Mouse (Mus musculus) stomach, embryonic 16.5 days (tissue): Measurements from ENCODE around the gene L3mbtl4. TPM values are rescaled to one million over a fixed set of nuclear protein-coding genes. Genes with fewer than 3 reads are reported as not detected.
"Not testable (repeated sequence)": the region's sequence is repeated elsewhere in the genome, so short reads cannot be mapped to it uniquely, and the experiment has no call there.

Experiments used
- ATAC-seq: fragments of 200-750 bp; cut with Nextera tagmentation; 2 replicates; pipeline ENCODE4 v1.8.0; 2017; ENCODE audit warnings: moderate number of reproducible peaks, moderate TSS enrichment; ENCODE audit not compliant: insufficient read depth, low FRiP score
- H3K27ac ChIP-seq: fragments of 300-500 bp; sonication (generic); 2 replicates; pipeline ENCODE4 v1.5.1; 2014; ENCODE audit warnings: low read length
- H3K27me3 ChIP-seq: fragments of 300-500 bp; sonication (generic); 2 replicates; pipeline ENCODE4 v1.6.1; 2014; ENCODE audit warnings: low read length, control low read depth, mixed read lengths; ENCODE audit not compliant: control insufficient read depth, insufficient read depth
- H3K36me3 ChIP-seq: fragments of 300-500 bp; sonication (generic); 2 replicates; pipeline ENCODE4 v1.6.1; 2014; ENCODE audit warnings: low read length; ENCODE audit not compliant: control insufficient read depth, insufficient read depth
- H3K4me1 ChIP-seq: fragments of 300-500 bp; sonication (generic); 2 replicates; pipeline ENCODE4 v1.6.1; 2014; ENCODE audit warnings: low read length, control low read depth, mixed read lengths; ENCODE audit not compliant: control insufficient read depth, insufficient read depth
- H3K4me2 ChIP-seq: fragments of 300-500 bp; sonication (generic); 2 replicates; pipeline ENCODE4 v1.6.1; 2014; ENCODE audit warnings: low read depth, low read length, mixed read lengths
- H3K4me3 ChIP-seq: fragments of 300-500 bp; sonication (generic); replicated peaks from 2 replicates; pipeline ENCODE4 v1.5.1; 2014; ENCODE audit warnings: mild to moderate bottlenecking, low read length
- H3K9ac ChIP-seq: fragments of 300-500 bp; sonication (generic); 2 replicates; pipeline ENCODE4 v1.6.1; 2014; ENCODE audit warnings: low read length
- H3K9me3 ChIP-seq: fragments of 300-500 bp; sonication (generic); replicated peaks from 2 replicates; pipeline ENCODE4 v1.6.1; 2016; ENCODE audit warnings: low read length, control low read depth; ENCODE audit not compliant: control insufficient read depth
- WGBS: fragments of 180-500 bp; shearing (Covaris S2); extraction: QIAGEN DNeasy Blood & Tissue Kit; methylation state at CpG from one replicate; pipeline ENCODE4 v1.1.7; 2014; 5-methylcytosine and 5-hydroxymethylcytosine counted together
- polyA plus RNA-seq: library from polyadenylated mRNA; unstranded; fragments of >200 nt; fragmentation: Nextera tagmentation; extraction: Ambion mirVana; gene quantifications from 2 replicates; pipeline ENCODE4 v1.2.1, GENCODE M21; 2015

The L3mbtl4 gene
- polyA plus RNA-seq, 1 experiment from 2014 or later, result 0.14 TPM

- WGBS, result 92% methylated on average over 1 of the region's 1 CpGs
These were observed 177.3 kb downstream of the L3mbtl4 start for GRCm38 (mm10) chr17:68450921-68451320.

DNA sequence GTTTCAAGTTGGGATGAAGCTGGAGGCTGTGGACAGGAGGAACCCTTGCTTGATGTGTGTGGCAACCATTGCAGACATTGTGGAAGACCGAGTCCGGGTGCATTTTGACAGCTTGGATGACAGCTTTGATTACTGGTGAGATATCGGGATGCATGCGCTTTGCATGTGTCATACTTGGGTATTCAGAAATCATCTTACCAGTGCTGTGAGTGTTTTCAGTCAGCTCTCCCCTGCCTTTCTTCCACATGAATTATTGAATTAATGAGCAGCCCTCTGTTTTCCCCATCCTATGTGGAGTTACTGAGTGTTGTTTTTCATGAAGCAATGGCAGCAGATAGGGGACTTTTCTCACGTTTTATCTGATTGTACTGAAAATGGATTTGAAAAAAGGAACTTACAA, 187.9 kb downstream of the L3mbtl4 start:
- Histone ChIP-seq H3K27ac (no peak overlapping the region), H3K9me3 (no peaks in the 10 kb centered on the region), H3K4me3 (no peak overlapping the region), H3K4me1 (no peaks in the 10 kb centered on the region), H3K36me3 (no peaks in the 10 kb centered on the region), H3K4me2 (no peak overlapping the region), H3K27me3 (no peaks in the 10 kb centered on the region), H3K9ac (no peak overlapping the region)
- no peak for ATAC-seq
- WGBS, result 82% methylated on average over 5 of the region's 5 CpGs

More at GRCm38 (mm10) chr17:68450921-68451320, 177.3 kb downstream of the L3mbtl4 start:
- no peaks in the 10 kb centered on the region for H3K9me3 ChIP-seq
- no peak overlapping the region for H3K9ac ChIP-seq
- no peak overlapping the region for H3K4me3 ChIP-seq
- H3K27ac ChIP-seq, result no peak overlapping the region
- no peaks in the 10 kb centered on the region for H3K36me3 ChIP-seq
- no peaks in the 10 kb centered on the region for H3K27me3 ChIP-seq
- no peak overlapping the region for H3K4me2 ChIP-seq
- no peaks in the 10 kb centered on the region for H3K4me1 ChIP-seq
- no peak for ATAC-seq

GRCm38 (mm10) chr17:68467311-68467710, 193.7 kb downstream of the L3mbtl4 start:
- no peak for ATAC-seq
- WGBS, result 24% methylated on average over 1 of the region's 1 CpGs
- H3K27me3 ChIP-seq, result no peaks in the 10 kb centered on the region
- no peaks in the 10 kb centered on the region for H3K36me3 ChIP-seq
- H3K4me2 ChIP-seq, result no peak overlapping the region
- no peak overlapping the region for H3K9ac ChIP-seq
- H3K9me3 ChIP-seq, result no peaks in the 10 kb centered on the region
- H3K4me3 ChIP-seq, result no peak overlapping the region
- no peak overlapping the region for H3K27ac ChIP-seq
- no peaks in the 10 kb centered on the region for H3K4me1 ChIP-seq

DNA sequence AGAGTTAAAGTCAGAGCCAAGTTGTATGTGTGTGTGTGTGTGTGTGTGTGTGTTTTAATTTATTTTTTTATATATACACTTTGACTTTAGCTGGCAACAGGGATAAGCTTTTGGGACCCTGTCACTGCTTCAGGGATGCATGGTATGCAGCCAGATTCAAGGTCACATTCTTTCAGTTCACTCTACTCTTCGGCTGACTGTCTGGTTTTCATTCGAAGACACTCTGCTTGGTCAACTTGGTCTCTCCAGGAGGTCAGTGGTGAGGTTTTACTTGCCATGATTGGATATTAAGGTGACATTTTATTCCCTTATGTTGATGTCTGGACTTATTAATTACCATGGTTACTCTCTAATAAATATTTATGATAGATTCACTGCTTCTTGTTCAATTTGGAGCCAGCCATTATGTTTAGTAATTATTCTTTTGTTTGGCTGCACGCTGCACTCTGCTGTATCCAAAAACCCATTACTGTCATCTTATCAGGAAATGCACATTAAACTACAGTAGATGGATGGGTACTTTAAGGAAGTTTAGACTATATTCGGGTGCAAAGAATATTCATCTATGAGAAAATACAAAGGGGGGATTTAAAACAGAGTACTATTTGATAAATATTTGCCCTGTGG, 216.6 kb downstream of the L3mbtl4 start:
- no peak for ATAC-seq
- H3K4me1 ChIP-seq, result no peaks in the 10 kb centered on the region
- no peaks in the 10 kb centered on the region for H3K36me3 ChIP-seq
- no peak overlapping the region for H3K27ac ChIP-seq
- no peak overlapping the region for H3K9ac ChIP-seq
- no peak overlapping the region for H3K4me2 ChIP-seq
- no peak overlapping the region for H3K4me3 ChIP-seq
- no peaks in the 10 kb centered on the region for H3K9me3 ChIP-seq
- H3K27me3 ChIP-seq, result no peaks in the 10 kb centered on the region
- WGBS, result 42% methylated on average over 4 of the region's 4 CpGs

- H3K4me1 ChIP-seq, result no peaks in the 10 kb centered on the region
- H3K4me2 ChIP-seq, result no peak overlapping the region
- no peak overlapping the region for H3K9ac ChIP-seq
- H3K27me3 ChIP-seq, result no peaks in the 10 kb centered on the region
- H3K9me3 ChIP-seq, result no peaks in the 10 kb centered on the region
- no peak for ATAC-seq
- H3K4me3 ChIP-seq, result no peak overlapping the region
- no peak overlapping the region for H3K27ac ChIP-seq
- 85% methylated on average over 3 of the region's 3 CpGs for WGBS
- H3K36me3 ChIP-seq, result no peaks in the 10 kb centered on the region
These were observed 218.6 kb downstream of the L3mbtl4 start for GRCm38 (mm10) chr17:68492231-68492630.

- not testable (repeated sequence) for H3K9me3 ChIP-seq, H3K9ac ChIP-seq, H3K4me2 ChIP-seq, H3K27ac ChIP-seq, H3K4me3 ChIP-seq, ATAC-seq, H3K27me3 ChIP-seq, H3K4me1 ChIP-seq, H3K36me3 ChIP-seq
- 86% methylated on average over 2 of the region's 4 CpGs for WGBS
These were observed 229.4 kb downstream of the L3mbtl4 start for GRCm38 (mm10) chr17:68502998-68503397.

DNA sequence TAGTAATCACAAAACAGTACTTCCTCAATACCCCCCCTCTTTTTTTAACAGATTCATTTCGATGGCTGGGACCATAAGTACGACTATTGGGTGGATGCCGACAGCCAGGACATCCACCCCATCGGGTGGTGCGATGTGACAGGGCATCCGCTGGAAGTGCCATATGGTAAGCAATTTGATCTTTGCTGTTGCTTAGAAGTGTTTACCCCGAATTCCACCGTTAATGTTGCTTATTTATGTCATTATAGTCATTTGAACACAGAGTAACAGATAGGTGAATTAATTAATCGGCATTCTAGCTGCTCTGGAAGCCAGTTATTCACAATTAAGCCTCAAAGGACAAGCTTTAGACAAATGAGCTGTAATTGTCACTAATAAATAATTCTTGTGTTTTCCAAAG, 286.1 kb downstream of the L3mbtl4 start:
- no peaks in the 10 kb centered on the region for H3K9me3 ChIP-seq
- H3K4me2 ChIP-seq, result no peak overlapping the region
- no peak overlapping the region for H3K4me3 ChIP-seq
- no peak overlapping the region for H3K9ac ChIP-seq
- no peaks in the 10 kb centered on the region for H3K36me3 ChIP-seq
- WGBS, result 76% methylated on average over 9 of the region's 9 CpGs
- no peaks in the 10 kb centered on the region for H3K4me1 ChIP-seq
- ATAC-seq, result no peak
- H3K27me3 ChIP-seq, result no peaks in the 10 kb centered on the region
- H3K27ac ChIP-seq, result no peak overlapping the region

DNA sequence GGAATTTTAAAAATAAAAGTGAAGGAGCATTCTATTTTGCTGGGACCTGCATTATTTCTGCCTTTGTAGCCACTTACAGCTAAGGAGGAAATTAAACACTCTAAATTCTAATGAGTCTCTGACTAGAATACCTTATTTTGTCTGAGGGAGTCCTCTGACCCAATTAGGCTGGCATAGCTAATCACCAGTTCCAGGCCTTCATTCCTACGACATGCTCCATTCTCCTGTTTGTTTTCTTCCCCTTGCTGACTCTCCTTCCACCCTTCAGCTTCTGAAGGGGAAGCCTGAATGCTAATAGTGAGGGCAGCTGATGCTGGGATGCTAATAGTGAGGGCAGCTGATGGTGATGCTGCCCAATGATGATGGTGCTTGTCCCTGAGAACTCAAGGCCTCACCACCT, 286.7 kb downstream of the L3mbtl4 start:
- Histone ChIP-seq H3K4me2 (no peak overlapping the region), H3K9me3 (no peaks in the 10 kb centered on the region), H3K9ac (no peak overlapping the region), H3K27ac (no peak overlapping the region), H3K4me3 (no peak overlapping the region), H3K36me3 (no peaks in the 10 kb centered on the region), H3K27me3 (no peaks in the 10 kb centered on the region), H3K4me1 (no peaks in the 10 kb centered on the region)
- ATAC-seq, result no peak
- 41% methylated on average over 1 of the region's 1 CpGs for WGBS

GRCm38 (mm10) chr17:68571806-68572205, 298.2 kb downstream of the L3mbtl4 start:
- no peaks in the 10 kb centered on the region for H3K36me3 ChIP-seq
- no peaks in the 10 kb centered on the region for H3K4me1 ChIP-seq
- H3K4me3 ChIP-seq, result no peak overlapping the region
- no peaks in the 10 kb centered on the region for H3K27me3 ChIP-seq
- no peak overlapping the region for H3K9ac ChIP-seq
- no peak overlapping the region for H3K27ac ChIP-seq
- 89% methylated on average over 6 of the region's 6 CpGs for WGBS
- no peak overlapping the region for H3K4me2 ChIP-seq
- no peaks in the 10 kb centered on the region for H3K9me3 ChIP-seq
- no peak for ATAC-seq
